Mouse (Mus musculus): ENCODE results near the gene Gnb1. TPM values are rescaled to one million over a fixed set of nuclear protein-coding genes. Genes with fewer than 3 reads are reported as not detected.
A peak's percentile ranks its signal among the peaks of the same experiment; 100 is the strongest.

The Gnb1 gene
- polyA plus RNA-seq, 1 experiment from 2014 or later: 585 TPM

DNA sequence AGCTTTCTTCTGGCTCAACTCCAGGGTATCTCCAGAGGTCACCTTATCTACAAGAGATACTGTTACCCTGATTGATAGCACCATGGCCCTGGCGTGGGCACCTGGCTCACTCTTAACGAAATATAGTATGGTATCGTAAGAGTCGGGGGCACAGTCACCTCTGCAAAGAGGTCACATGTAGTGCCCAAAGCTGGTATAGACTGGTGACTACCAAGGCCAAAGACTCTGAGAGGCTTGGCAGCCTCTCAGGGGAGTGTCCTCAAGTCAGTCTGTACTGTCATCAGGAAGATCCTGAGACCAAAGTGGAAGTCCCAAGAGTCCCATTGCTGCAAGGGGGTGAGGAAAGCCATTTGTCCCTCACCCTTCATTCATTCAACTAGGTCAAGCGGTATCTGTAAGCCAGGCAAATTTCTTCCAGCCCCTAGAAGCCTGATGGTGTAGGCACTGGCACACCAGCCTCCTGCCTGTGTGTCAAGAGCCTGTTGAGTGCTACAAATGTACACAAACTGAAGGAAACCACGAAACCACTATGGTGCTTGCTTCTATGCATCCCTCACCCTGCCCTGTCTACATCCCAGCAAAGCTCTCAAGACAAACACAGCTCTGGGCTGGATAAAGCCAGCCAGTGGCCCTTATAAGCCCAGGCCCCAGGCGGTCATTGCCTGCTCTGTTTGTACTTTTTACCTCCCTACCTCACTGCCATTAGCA lies 100.0 kb downstream of the Gnb1 start:
- ATAC-seq (ENCODE audit: insufficient read depth): 0 out of 2 replicates have a peak, but pooled peaks have one; percentile 11
- no peaks in the 10 kb centered on the region for H3K9me3 ChIP-seq (ENCODE audit: low read depth, low read length)
- DNase-seq: no peak
- H3K27me3 ChIP-seq (ENCODE audit: insufficient read depth, low read length): no peaks in the 10 kb centered on the region
- WGBS: 59% methylated on average over 7 of the region's 7 CpGs
- no peak overlapping the region for H3K9ac ChIP-seq
- no peaks in the 10 kb centered on the region for H3K4me1 ChIP-seq (ENCODE audit: insufficient read depth)
- H3K4me3 ChIP-seq (ENCODE audit: low read depth, low read length): no peak overlapping the region
- TF ChIP-seq CTCF (IDR thresholded peaks at IDR 0.05; ENCODE audit: low read depth): no peak
- no peak overlapping the region for H3K4me2 ChIP-seq
- H3K27ac ChIP-seq (ENCODE audit: low read depth): no peak overlapping the region
- H3K36me3 ChIP-seq (ENCODE audit: insufficient read depth): peaks cover 44% of the 10 kb centered on the region

DNA sequence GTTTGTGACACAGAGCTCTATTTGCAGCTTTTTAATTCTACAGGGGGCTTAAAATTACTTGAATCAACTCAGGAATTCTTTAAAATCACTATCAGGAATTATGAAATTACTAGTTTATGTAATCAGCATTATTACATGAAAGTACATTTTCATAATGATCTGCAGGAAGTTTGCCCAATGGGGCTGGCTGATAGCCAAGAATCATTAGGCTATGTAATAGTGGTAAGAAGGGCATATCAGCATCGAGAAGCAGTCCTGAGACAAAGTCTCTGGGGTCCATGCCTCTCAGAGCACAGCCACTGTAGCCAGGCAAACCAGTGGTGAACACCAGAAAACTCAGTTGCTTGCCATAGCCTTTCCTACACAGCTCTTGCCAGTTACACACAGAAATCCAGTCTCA lies 102.6 kb downstream of the Gnb1 start:
- DNase-seq (peak; percentile 5), ATAC-seq (ENCODE audit: insufficient read depth) (no peak)
- H3K4me1 ChIP-seq (ENCODE audit: insufficient read depth): no peaks in the 10 kb centered on the region
- no peak for TF ChIP-seq CTCF (IDR thresholded peaks at IDR 0.05; ENCODE audit: low read depth)
- no peak overlapping the region for H3K9ac ChIP-seq
- H3K27ac ChIP-seq (ENCODE audit: low read depth): no peak overlapping the region
- no peak overlapping the region for H3K4me3 ChIP-seq (ENCODE audit: low read depth, low read length)
- H3K36me3 ChIP-seq (ENCODE audit: insufficient read depth): peaks cover 18% of the 10 kb centered on the region
- WGBS: 45% methylated on average over 1 of the region's 1 CpGs
- H3K9me3 ChIP-seq (ENCODE audit: low read depth, low read length): no peaks in the 10 kb centered on the region
- no peak overlapping the region for H3K4me2 ChIP-seq
- no peaks in the 10 kb centered on the region for H3K27me3 ChIP-seq (ENCODE audit: insufficient read depth, low read length)

DNA sequence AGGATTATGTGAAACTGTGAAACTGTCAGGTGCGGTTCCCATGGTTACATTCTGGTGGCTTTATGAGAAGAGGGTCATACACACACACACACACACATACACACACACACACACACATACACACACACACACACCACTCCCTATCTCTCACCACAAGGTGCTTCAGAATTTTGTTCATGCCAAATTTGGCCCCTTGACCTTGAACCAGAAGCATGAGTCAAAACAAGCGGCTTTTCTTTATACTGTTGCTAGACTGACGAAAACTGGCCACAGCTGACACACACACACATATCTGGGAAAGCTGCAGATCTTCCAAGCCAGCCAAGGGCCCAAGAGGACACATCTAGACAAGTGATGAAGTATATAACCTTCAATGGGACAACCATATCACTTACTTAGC lies 104.6 kb downstream of the Gnb1 start:
- H3K9me3 ChIP-seq (ENCODE audit: low read depth, low read length): no peaks in the 10 kb centered on the region
- no peak for DNase-seq
- H3K36me3 ChIP-seq (ENCODE audit: insufficient read depth): no peaks in the 10 kb centered on the region
- no peak for TF ChIP-seq CTCF (IDR thresholded peaks at IDR 0.05; ENCODE audit: low read depth)
- H3K4me2 ChIP-seq: no peak overlapping the region
- H3K27ac ChIP-seq (ENCODE audit: low read depth): no peak overlapping the region
- no peak overlapping the region for H3K4me3 ChIP-seq (ENCODE audit: low read depth, low read length)
- no peaks in the 10 kb centered on the region for H3K27me3 ChIP-seq (ENCODE audit: insufficient read depth, low read length)
- no peak for ATAC-seq (ENCODE audit: insufficient read depth)
- no peak overlapping the region for H3K9ac ChIP-seq
- 71% methylated on average over 3 of the region's 3 CpGs for WGBS
- H3K4me1 ChIP-seq (ENCODE audit: insufficient read depth): 0 out of 2 replicates have a peak, but pooled peaks cover 2% of the 10 kb centered on the region

DNA sequence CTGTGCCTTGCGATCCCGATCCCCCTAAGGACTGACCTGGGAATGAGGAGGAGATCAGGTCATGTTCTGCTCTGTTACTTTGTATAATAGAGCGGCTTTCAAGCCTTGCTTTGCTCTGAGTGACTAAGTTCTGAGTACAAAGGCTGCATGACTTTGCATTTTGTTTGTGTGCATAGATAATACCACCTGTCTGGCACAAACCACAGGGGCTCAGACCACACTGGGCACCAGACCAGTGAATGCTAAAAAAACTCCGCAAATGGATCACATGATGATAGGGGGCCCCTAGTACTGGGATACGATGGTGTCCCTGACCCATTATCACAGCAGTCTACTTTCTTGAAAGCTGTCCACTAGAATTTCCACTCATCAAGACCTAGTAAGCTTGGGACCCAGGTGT lies 105.4 kb downstream of the Gnb1 start:
- 79% methylated on average over 5 of the region's 5 CpGs for WGBS
- H3K27me3 ChIP-seq (ENCODE audit: insufficient read depth, low read length): no peaks in the 10 kb centered on the region
- no peak for DNase-seq
- TF ChIP-seq CTCF (IDR thresholded peaks at IDR 0.05; ENCODE audit: low read depth): no peak
- ATAC-seq (ENCODE audit: insufficient read depth): no peak
- no peak overlapping the region for H3K4me2 ChIP-seq
- no peak overlapping the region for H3K4me3 ChIP-seq (ENCODE audit: low read depth, low read length)
- no peaks in the 10 kb centered on the region for H3K36me3 ChIP-seq (ENCODE audit: insufficient read depth)
- H3K9ac ChIP-seq: no peak overlapping the region
- 0 out of 2 replicates have a peak, but pooled peaks cover 2% of the 10 kb centered on the region for H3K4me1 ChIP-seq (ENCODE audit: insufficient read depth)
- H3K9me3 ChIP-seq (ENCODE audit: low read depth, low read length): no peaks in the 10 kb centered on the region
- no peak overlapping the region for H3K27ac ChIP-seq (ENCODE audit: low read depth)

DNA sequence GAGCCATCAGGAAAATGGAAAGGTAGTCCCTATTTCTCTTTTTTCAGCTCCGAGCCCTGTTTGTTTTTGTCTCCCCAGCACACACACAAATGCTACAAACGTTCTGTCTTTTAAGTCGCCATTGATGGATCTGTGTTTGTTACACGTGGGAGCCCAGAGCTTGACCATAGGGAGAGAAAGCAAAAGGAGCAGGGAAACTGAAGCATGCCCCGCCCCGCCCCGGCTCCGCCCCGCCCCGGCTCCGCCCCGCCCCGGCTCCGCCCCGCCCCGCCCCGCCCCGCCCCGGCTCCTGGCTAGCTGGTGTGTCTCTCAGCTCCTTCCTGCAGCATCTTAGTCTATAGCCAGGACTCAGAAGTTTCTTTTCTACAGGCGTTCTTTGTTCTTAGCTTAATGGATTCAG lies 107.4 kb downstream of the Gnb1 start:
- no peak overlapping the region for H3K9ac ChIP-seq
- H3K36me3 ChIP-seq (ENCODE audit: insufficient read depth): no peaks in the 10 kb centered on the region; the same call in 1 of the 2 replicates
- H3K27me3 ChIP-seq (ENCODE audit: insufficient read depth, low read length): no peaks in the 10 kb centered on the region
- DNase-seq: no peak
- ATAC-seq (ENCODE audit: insufficient read depth): no peak
- H3K9me3 ChIP-seq (ENCODE audit: low read depth, low read length): no peaks in the 10 kb centered on the region
- H3K4me3 ChIP-seq (ENCODE audit: low read depth, low read length): no peak overlapping the region
- H3K27ac ChIP-seq (ENCODE audit: low read depth): no peak overlapping the region
- H3K4me2 ChIP-seq: no peak overlapping the region
- no peak for TF ChIP-seq CTCF (IDR thresholded peaks at IDR 0.05; ENCODE audit: low read depth)
- 0 out of 2 replicates have a peak, but pooled peaks cover 2% of the 10 kb centered on the region for H3K4me1 ChIP-seq (ENCODE audit: insufficient read depth)
- 17% methylated on average over 20 of the region's 20 CpGs for WGBS

DNA sequence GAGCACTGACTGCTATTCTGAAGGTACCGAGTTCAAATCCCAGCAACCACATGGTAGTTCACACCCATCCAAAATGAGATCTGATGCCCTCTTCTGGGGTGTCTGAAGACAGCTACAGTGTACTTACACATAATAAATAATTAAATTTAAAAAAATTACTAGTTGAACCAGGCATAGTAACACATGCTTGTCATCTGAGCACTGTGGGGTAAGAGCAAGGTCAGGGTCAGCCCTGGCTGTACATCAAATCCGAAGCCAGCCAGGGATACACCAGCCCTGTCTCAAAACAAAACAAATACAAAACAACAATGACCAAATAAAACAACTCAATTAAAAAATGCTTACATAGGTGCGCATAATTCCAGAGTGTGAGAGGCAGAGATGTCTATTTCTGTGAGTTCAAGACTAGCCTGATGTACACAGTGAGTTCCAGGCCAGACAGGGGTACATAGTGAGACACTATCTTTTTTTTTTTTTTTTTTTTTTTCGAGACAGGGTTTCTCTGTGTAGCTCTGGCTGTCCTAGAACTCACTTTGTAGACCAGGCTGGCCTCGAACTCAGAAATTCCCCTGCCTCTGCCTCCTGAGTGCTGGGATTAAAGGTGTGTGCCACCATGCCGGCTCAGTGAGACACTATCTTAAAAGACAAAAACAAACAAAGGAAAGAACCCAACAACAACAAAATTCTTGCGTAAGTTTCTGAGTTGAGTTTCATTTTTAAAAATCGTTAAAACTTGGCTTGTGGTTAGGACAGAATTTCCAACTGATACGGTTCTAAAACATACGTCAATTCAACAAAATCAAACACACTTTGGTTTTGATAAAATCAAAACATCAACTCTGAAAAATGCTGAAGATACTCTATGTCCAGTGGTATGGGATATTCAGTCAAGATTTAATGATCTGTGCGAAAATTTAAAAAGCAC lies 109.0 kb downstream of the Gnb1 start:
- WGBS: 80% methylated on average over 10 of the region's 11 CpGs
- no peaks in the 10 kb centered on the region for H3K9me3 ChIP-seq (ENCODE audit: low read depth, low read length)
- H3K36me3 ChIP-seq (ENCODE audit: insufficient read depth): peaks cover 14% of the 10 kb centered on the region; the same call in 1 of the 2 replicates
- DNase-seq (no peak), ATAC-seq (ENCODE audit: insufficient read depth) (no peak)
- TF ChIP-seq CTCF (IDR thresholded peaks at IDR 0.05; ENCODE audit: low read depth): no peak
- H3K27me3 ChIP-seq (ENCODE audit: insufficient read depth, low read length): no peaks in the 10 kb centered on the region
- H3K9ac ChIP-seq: peak overlapping the region; percentile 93
- peak overlapping the region; percentile 89 for H3K4me2 ChIP-seq
- H3K4me1 ChIP-seq (ENCODE audit: insufficient read depth): 0 out of 2 replicates have a peak, but pooled peaks cover 2% of the 10 kb centered on the region
- H3K27ac ChIP-seq (ENCODE audit: low read depth): peak overlapping the region; percentile 99
- H3K4me3 ChIP-seq (ENCODE audit: low read depth, low read length): peak overlapping the region; percentile 98
